Mouse (Mus musculus) CH12.LX (cell line): Measurements from ENCODE around the gene Fads3. TPM values are rescaled to one million over a fixed set of nuclear protein-coding genes. Genes with fewer than 3 reads are reported as not detected.

Experiments
- DNase-seq: peaks from one replicate; pipeline ENCODE4 v3.0.0-alpha.2; 2013; ENCODE audit errors: extremely low read depth
- H3K27ac ChIP-seq: 2 replicates; pipeline ENCODE4 v1.5.1; 2012; ENCODE audit warnings: low read depth, mild to moderate bottlenecking, control low read depth, moderate library complexity; ENCODE audit not compliant: insufficient read depth
- H3K27me3 ChIP-seq: replicated peaks from 2 replicates; pipeline ENCODE3; 2012; ENCODE audit warnings: inconsistent platforms
- H3K36me3 ChIP-seq, 2 experiments: replicated peaks in 1 of 2; 2 replicates each; pipeline versions ENCODE3 to v1.6.1; 2012; ENCODE audit warnings: inconsistent platforms in 1 of 2, low read length in 1 of 2, mild to moderate bottlenecking in 1 of 2, mixed read lengths in 1 of 2, moderate library complexity in 1 of 2; ENCODE audit not compliant: control insufficient read depth in 1 of 2, insufficient read depth in 1 of 2
- H3K4me1 ChIP-seq, 2 experiments: 2 replicates each; pipeline ENCODE4 v1.6.1; 2012; ENCODE audit warnings: inconsistent platforms in 1 of 2, moderate library complexity in 1 of 2; ENCODE audit not compliant: insufficient read depth in 2 of 2, control insufficient read depth in 1 of 2
- H3K4me2 ChIP-seq: 2 replicates; pipeline ENCODE4 v1.6.1; 2012; ENCODE audit warnings: low read depth, mild to moderate bottlenecking, control low read depth; ENCODE audit not compliant: poor library complexity, insufficient read depth, severe bottlenecking
- H3K4me3 ChIP-seq, 3 experiments: fragments of 150-350 bp in 1 of 3; sonication (generic) in 1 of 3; replicated peaks in 1 of 3; 2 replicates each; pipeline versions ENCODE3 to v1.5.1; 2011 to 2012; ENCODE audit warnings: low read depth in 2 of 3, low read length in 2 of 3, mild to moderate bottlenecking in 2 of 3, moderate library complexity in 2 of 3, control low read depth in 1 of 3, improper control_type of control experiment in 1 of 3, inconsistent platforms in 1 of 3, mixed read lengths in 1 of 3; ENCODE audit not compliant: poor library complexity in 1 of 3
- H3K79me2 ChIP-seq: replicated peaks from 2 replicates; pipeline ENCODE4 v1.6.1; 2012; ENCODE audit warnings: mild to moderate bottlenecking, moderate library complexity; ENCODE audit not compliant: control insufficient read depth, poor library complexity, insufficient read depth, severe bottlenecking; ENCODE audit errors: extremely low read depth
- H3K9ac ChIP-seq: 2 replicates; pipeline ENCODE4 v1.6.1; 2012; ENCODE audit warnings: low read depth, mild to moderate bottlenecking, control low read depth, moderate library complexity; ENCODE audit not compliant: insufficient read depth
- H3K9me3 ChIP-seq: replicated peaks from 2 replicates; pipeline ENCODE3; 2012; ENCODE audit warnings: low read length, inconsistent platforms, mixed read lengths
- BHLHE40 ChIP-seq: IDR thresholded peaks from 2 replicates; pipeline ENCODE4 v1.6.1; 2011; ENCODE audit warnings: mild to moderate bottlenecking, low read depth, low read length, improper control_type of control experiment
- CTCF ChIP-seq, 2 experiments: IDR thresholded peaks in 1 of 2; conservative IDR thresholded peaks in 1 of 2; 2 replicates each; pipeline ENCODE4 v1.5.1; 2011 to 2012; ENCODE audit warnings: low read depth in 2 of 2, low read length in 2 of 2, improper control_type of control experiment in 1 of 2, inconsistent platforms in 1 of 2, mild to moderate bottlenecking in 1 of 2, moderate library complexity in 1 of 2
- E2F4 ChIP-seq: IDR thresholded peaks from 2 replicates; pipeline ENCODE4 v1.6.1; 2011; ENCODE audit warnings: low read depth, low read length, improper control_type of control experiment; ENCODE audit not compliant: insufficient replicate concordance
- ELF1 ChIP-seq: IDR thresholded peaks from 2 replicates; pipeline ENCODE4 v1.6.1; 2014; ENCODE audit warnings: low read depth, mild to moderate bottlenecking, inconsistent platforms, low read length, improper control_type of control experiment
- EP300 ChIP-seq: IDR thresholded peaks from 2 replicates; pipeline ENCODE4 v1.6.1; 2011; ENCODE audit warnings: low read length, improper control_type of control experiment
- ETS1 ChIP-seq: conservative IDR thresholded peaks from 2 replicates; pipeline ENCODE4 v1.6.1; 2012; ENCODE audit warnings: low read depth, mild to moderate bottlenecking, inconsistent platforms, low read length, improper control_type of control experiment, moderate library complexity
- GABPA ChIP-seq: IDR thresholded peaks from 2 replicates; pipeline ENCODE4 v1.6.1; 2012; ENCODE audit warnings: low read depth, low read length, improper control_type of control experiment, inconsistent platforms; ENCODE audit not compliant: insufficient replicate concordance
- HCFC1 ChIP-seq: IDR thresholded peaks from 2 replicates; pipeline ENCODE4 v1.6.1; 2012; ENCODE audit warnings: low read depth, mild to moderate bottlenecking, inconsistent platforms, low read length, improper control_type of control experiment
- JUN ChIP-seq: IDR thresholded peaks from 2 replicates; pipeline ENCODE4 v1.6.1; 2011; ENCODE audit warnings: low read depth, mild to moderate bottlenecking, low read length, improper control_type of control experiment, moderate library complexity; ENCODE audit not compliant: insufficient read depth
- JUND ChIP-seq: conservative IDR thresholded peaks from 2 replicates; pipeline ENCODE4 v1.6.1; 2011; ENCODE audit warnings: low read depth, low read length, improper control_type of control experiment
- KAT2A ChIP-seq: IDR thresholded peaks from 2 replicates; pipeline ENCODE4 v1.6.1; 2012; ENCODE audit warnings: low read length, improper control_type of control experiment, inconsistent platforms; ENCODE audit not compliant: insufficient replicate concordance
- MAX ChIP-seq: IDR thresholded peaks from 2 replicates; pipeline ENCODE4 v1.6.1; 2011; ENCODE audit warnings: low read length, improper control_type of control experiment
- MEF2A ChIP-seq: IDR thresholded peaks from 2 replicates; pipeline ENCODE4 v1.6.1; 2014; ENCODE audit warnings: low read depth, mild to moderate bottlenecking, inconsistent platforms, low read length, improper control_type of control experiment, borderline replicate concordance
- MXI1 ChIP-seq: IDR thresholded peaks from 2 replicates; pipeline ENCODE4 v1.6.1; 2011; ENCODE audit warnings: mild to moderate bottlenecking, low read depth, low read length, improper control_type of control experiment
- PAX5 ChIP-seq: IDR thresholded peaks from 2 replicates; pipeline ENCODE4 v1.6.1; 2012; ENCODE audit warnings: low read length, inconsistent platforms, mixed read lengths
- POLR2A ChIP-seq: IDR thresholded peaks from 2 replicates; pipeline ENCODE4 v1.6.1; 2011; ENCODE audit warnings: low read depth, mild to moderate bottlenecking, improper control_type of control experiment, low read length
- POLR2AphosphoS2 ChIP-seq: IDR thresholded peaks from 2 replicates; pipeline ENCODE4 v1.6.1; 2011; ENCODE audit warnings: low read depth, low read length, improper control_type of control experiment
- RAD21 ChIP-seq: IDR thresholded peaks from 2 replicates; pipeline ENCODE4 v1.6.1; 2011; ENCODE audit warnings: low read depth, mild to moderate bottlenecking, low read length, improper control_type of control experiment, moderate library complexity
- SIN3A ChIP-seq: IDR thresholded peaks from 2 replicates; pipeline ENCODE4 v1.6.1; 2012; ENCODE audit warnings: low read length, improper control_type of control experiment, inconsistent platforms
- TBP ChIP-seq: conservative IDR thresholded peaks from 2 replicates; pipeline ENCODE4 v1.6.1; 2011; ENCODE audit warnings: low read depth, low read length, improper control_type of control experiment
- TCF12 ChIP-seq: IDR thresholded peaks from 2 replicates; pipeline ENCODE4 v1.6.1; 2014; ENCODE audit warnings: low read depth, mild to moderate bottlenecking, inconsistent platforms, low read length, improper control_type of control experiment
- USF2 ChIP-seq: conservative IDR thresholded peaks from 2 replicates; pipeline ENCODE4 v1.6.1; 2011; ENCODE audit warnings: low read depth, low read length, improper control_type of control experiment
- ZC3H11A ChIP-seq: IDR thresholded peaks from 2 replicates; pipeline ENCODE4 v1.6.1; 2012; ENCODE audit warnings: low read depth, mild to moderate bottlenecking, inconsistent platforms, low read length, improper control_type of control experiment
- ZKSCAN1 ChIP-seq: IDR thresholded peaks from 2 replicates; pipeline ENCODE4 v1.6.1; 2012; ENCODE audit warnings: low read depth, inconsistent platforms, low read length, improper control_type of control experiment, borderline replicate concordance
- ZMIZ1 ChIP-seq: IDR thresholded peaks from 2 replicates; pipeline ENCODE4 v1.6.1; 2012; ENCODE audit warnings: low read depth, mild to moderate bottlenecking, inconsistent platforms, low read length, improper control_type of control experiment
- ZNF384 ChIP-seq: IDR thresholded peaks from 2 replicates; pipeline ENCODE4 v1.6.1; 2012; ENCODE audit warnings: low read depth, low read length, improper control_type of control experiment, inconsistent platforms
- dilution Hi-C: fragments of 300-500 bp; cut with MboI; formaldehyde crosslinking; loops from 2 replicates; pipeline ENCODE4 v1.14.3; 2020; ENCODE audit warnings: low sequenced_read_pairs; ENCODE audit not compliant: extremely low pct_unique_long_range_greater_than_20kb, extremely low pct_ligation_motif_present
- in situ Hi-C: fragments of 300-500 bp; cut with MboI; formaldehyde crosslinking; loops from 3 replicates; pipeline ENCODE4 v1.14.3; 2019; ENCODE audit warnings: low sequenced_read_pairs, low pct_ligation_motif_present, low pct_unique_long_range_greater_than_20kb, mixed read lengths
- polyA plus RNA-seq: library from polyadenylated mRNA; unstranded; fragments of >175 nt; gene quantifications from 2 replicates; pipeline ENCODE4 v1.2.1, GENCODE M21; 2012; ENCODE audit warnings: low read depth; ENCODE audit not compliant: insufficient read length
- total RNA-seq, 2 experiments: library from RNA; depleted of rRNA; stranded (reverse); fragments of 300-350 nt in 1 of 2; fragments of >200 nt in 1 of 2; gene quantifications; 2 replicates each; pipeline ENCODE4 v1.2.3; 2012 to 2014

Fads3 gene
- total and polyA plus RNA-seq, 3 experiments, result 0.29 to 1.1 TPM; not detected in 1

DNA sequence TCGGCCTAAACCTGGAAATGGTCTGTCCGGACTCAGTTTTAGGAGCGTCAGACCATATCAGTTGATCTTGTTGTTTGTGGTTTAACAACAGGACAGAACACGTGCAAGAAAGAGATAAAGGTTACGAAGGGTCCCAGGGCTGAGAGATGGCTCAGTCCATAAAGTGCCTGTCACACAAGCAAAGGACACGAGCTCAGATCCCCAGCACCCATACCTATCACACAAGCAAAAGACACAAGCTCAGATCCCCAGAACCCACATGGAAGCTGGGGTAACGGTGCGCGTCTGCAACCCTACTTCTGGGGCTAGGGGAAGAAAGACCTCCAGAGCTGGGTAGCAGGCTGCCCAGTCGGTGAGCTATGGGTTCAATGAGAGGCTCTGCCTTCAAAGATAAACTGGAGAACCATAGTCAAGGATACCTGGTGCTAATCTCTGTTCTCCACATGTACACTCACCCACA lies 63.7 kb downstream of the Fads3 start:
- in situ Hi-C loops, result no loop called here
- Histone ChIP-seq H3K36me3 (no peaks in the 10 kb centered on the region), H3K4me2 (no peak overlapping the region), H3K79me2 (no peaks in the 10 kb centered on the region), H3K27me3 (no peaks in the 10 kb centered on the region), H3K27ac (no peak overlapping the region), H3K9me3 (peaks cover 10% of the 10 kb centered on the region)
- DNase-seq, result no peak
- no peak for TF ChIP-seq RAD21
- no peak for TF ChIP-seq ZKSCAN1
- TF ChIP-seq ZMIZ1, result no peak
- no peak for TF ChIP-seq MXI1
- TF ChIP-seq E2F4, result no peak
- TF ChIP-seq MEF2A, result no peak
- TF ChIP-seq SIN3A, result no peak
- no peak for TF ChIP-seq MAX
- TF ChIP-seq GABPA, result no peak
- no peak for TF ChIP-seq TCF12
- TF ChIP-seq ETS1, result no peak
- no peak for TF ChIP-seq ZC3H11A
- no peak for TF ChIP-seq PAX5
- no peak for TF ChIP-seq BHLHE40
- TF ChIP-seq POLR2A, result no peak
- no peak for TF ChIP-seq TBP
- TF ChIP-seq, all 38 proteins: peak for 0
- dilution Hi-C loops, result no loop called here
- Histone ChIP-seq H3K9ac (no peak overlapping the region), H3K4me3 (no peak overlapping the region), H3K4me1 (no peaks in the 10 kb centered on the region)

GRCm38 (mm10) chr19:10106634-10107033 lies 65.3 kb downstream of the Fads3 start:
- Histone ChIP-seq H3K4me3 (no peak overlapping the region), H3K9ac (no peak overlapping the region), H3K36me3 (no peaks in the 10 kb centered on the region), H3K4me2 (no peak overlapping the region), H3K79me2 (no peaks in the 10 kb centered on the region), H3K9me3 (peaks cover 1% of the 10 kb centered on the region), H3K27me3 (no peaks in the 10 kb centered on the region), H3K4me1 (no peaks in the 10 kb centered on the region), H3K27ac (no peak overlapping the region)
- DNase-seq, result no peak
- dilution Hi-C loops (no loop called here), in situ Hi-C loops (no loop called here)
- TF ChIP-seq ZKSCAN1 (no peak), TBP (no peak), KAT2A (no peak), HCFC1 (no peak), USF2 (no peak), CTCF (conservative IDR thresholded peaks at IDR 0.05 in 1 of 2, IDR thresholded peaks at IDR 0.05 in 1 of 2; ENCODE audit: low read depth in 2 of 2, low read length in 2 of 2) (no peak), MXI1 (no peak), ZMIZ1 (no peak), POLR2AphosphoS2 (no peak), ZNF384 (no peak), JUN (no peak), ETS1 (no peak), TCF12 (no peak), EP300 (no peak), ELF1 (no peak), POLR2A (no peak), JUND (no peak)
